Mouse (Mus musculus) heart, adult 9 months (tissue): ENCODE measurements around the gene Lonp2.

ENCODE experiments used
- DNase-seq, 2 experiments: peaks; one replicate each; pipeline ENCODE4 v3.0.0; 2022; ENCODE audit warnings: low spot score in 2 of 2

Gene Lonp2

GRCm38 (mm10) chr8:86623911-86624731 lies at the start of gene Lonp2:
Gene Lonp2, plus strand, starts transcription at chr8:86624043.
- peak; percentile 98 for DNase-seq

DNA sequence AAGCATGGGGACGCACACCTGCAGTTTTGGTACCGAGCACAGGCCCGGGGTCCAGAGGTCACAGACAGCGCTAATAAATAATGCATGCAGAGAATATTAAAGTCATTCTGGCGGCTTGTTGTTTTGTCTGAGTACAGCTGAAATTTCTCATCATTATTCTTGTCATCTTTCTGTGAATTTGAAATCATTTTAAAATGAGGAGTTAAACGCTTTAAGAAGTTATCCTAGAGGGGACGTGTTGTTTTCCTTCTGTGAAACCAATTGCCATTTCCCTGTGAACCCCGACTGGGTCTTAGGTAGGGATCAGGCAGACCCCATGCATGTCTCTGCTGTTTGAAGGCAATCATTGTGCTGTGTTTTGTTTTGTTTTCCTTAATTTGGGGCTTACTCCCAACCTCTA lies 46.3 kb upstream of the Lonp2 start:
- DNase-seq: no peak

DNA sequence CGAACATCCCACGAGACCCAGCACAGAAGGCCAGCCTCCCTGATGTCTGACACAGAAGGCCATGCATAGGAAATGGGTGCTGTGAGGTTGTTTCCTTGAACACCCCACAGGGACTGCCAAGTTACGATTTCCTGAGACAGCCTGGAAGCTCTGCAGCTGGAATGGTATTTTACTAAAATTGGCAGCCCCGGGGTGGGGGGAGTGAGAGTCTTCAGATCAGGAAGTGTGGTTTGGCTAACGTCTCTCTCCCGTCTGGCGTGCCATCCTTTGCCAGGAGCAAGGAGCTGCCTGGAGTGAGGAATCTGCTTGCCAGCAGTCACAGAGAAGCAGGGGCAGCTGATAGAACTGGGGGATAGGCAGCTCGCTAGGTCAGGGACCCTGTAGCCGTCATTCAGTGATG lies 45.8 kb upstream of the Lonp2 start:
- DNase-seq: peak; percentile 49 to 69

GRCm38 (mm10) chr8:86578693-86579092 lies 45.1 kb upstream of the Lonp2 start:
- no peak for DNase-seq

GRCm38 (mm10) chr8:86580458-86580857 lies 43.4 kb upstream of the Lonp2 start, which contains the start of gene Abcc12:
Gene Abcc12, minus strand, starts transcription at chr8:86580686.
- DNase-seq: no peak

- no peak for DNase-seq
Observed at GRCm38 (mm10) chr8:86581921-86582331, 41.9 kb upstream of the Lonp2 start.

DNA sequence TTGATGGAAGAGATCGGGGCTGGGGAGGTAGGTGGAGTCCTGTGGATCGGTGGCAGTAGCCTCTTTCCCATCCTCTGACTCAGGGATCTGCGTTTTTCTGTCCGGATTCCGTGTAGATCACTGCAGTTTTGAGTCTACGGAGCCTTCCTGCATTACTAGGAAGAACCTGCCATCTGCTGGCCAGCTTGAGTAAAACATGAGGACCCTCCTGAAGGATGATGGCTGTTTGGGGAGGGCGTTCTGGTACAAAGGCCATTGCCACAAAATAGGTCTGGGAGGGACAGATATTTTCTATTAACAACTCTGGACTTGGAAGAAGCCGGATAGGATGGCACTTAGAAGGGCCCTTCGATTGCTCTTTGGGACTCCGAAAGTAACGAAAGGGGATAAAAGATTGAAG lies 38.7 kb upstream of the Lonp2 start:
- peak; percentile 61 to 79 for DNase-seq

- DNase-seq: peak; percentile 38 to 68
Observed at GRCm38 (mm10) chr8:86585532-86585931, 38.3 kb upstream of the Lonp2 start.

GRCm38 (mm10) chr8:86586058-86586457 lies 37.8 kb upstream of the Lonp2 start:
- no peak for DNase-seq

- no peak for DNase-seq
Observed at GRCm38 (mm10) chr8:86586642-86587041, 37.2 kb upstream of the Lonp2 start.

GRCm38 (mm10) chr8:86588338-86588737 lies 35.5 kb upstream of the Lonp2 start:
- DNase-seq: no peak

GRCm38 (mm10) chr8:86593099-86593498 lies 30.7 kb upstream of the Lonp2 start:
- no peak for DNase-seq

- DNase-seq: no peak
Observed at GRCm38 (mm10) chr8:86594159-86594796, 29.6 kb upstream of the Lonp2 start.

GRCm38 (mm10) chr8:86595671-86596070 lies 28.2 kb upstream of the Lonp2 start:
- no peak for DNase-seq

- DNase-seq: no peak
Observed at GRCm38 (mm10) chr8:86597681-86598080, 26.2 kb upstream of the Lonp2 start.

GRCm38 (mm10) chr8:86599299-86599698 lies 24.5 kb upstream of the Lonp2 start:
- no peak for DNase-seq

DNA sequence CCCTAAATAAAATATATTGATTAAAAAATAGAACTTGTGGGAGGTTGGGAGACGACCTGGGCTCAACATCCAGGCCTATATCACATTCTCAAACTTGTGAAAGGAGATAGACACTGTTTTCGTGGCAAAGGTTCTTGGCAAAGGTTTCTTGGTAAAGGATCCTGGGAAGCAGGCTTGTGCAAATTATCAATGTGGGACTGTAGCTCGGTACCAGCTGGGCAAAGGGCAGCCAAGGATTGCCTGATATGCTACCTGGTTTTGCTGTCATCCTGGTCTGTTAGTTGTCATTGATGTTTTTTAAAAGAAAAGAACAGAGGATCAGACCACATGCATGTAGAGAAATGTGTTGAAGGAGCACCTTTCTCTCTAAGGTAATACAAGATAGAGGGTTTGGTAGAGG lies 23.5 kb upstream of the Lonp2 start:
- no peak for DNase-seq

DNA sequence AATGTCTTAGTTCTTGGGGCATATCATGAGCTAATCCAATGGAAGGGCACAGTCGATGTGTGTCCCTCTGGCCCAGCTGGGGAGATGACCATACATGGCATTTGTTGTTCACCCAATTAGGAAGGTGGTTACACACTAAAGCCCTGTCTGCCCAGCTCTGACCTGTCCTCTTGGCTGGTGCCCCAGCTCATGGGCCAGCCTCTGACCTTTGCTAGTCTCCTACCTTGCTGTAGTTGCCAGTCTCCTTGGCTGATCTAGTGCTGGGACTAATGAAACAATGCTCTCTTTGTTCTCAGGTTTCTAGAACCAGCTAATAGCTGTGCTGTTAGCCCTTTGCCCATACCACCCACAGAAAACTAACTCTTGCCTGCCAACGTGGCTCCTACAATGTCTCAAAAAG lies 20.7 kb upstream of the Lonp2 start:
- DNase-seq: no peak

GRCm38 (mm10) chr8:86604676-86605075 lies 19.2 kb upstream of the Lonp2 start:
- DNase-seq: no peak

DNA sequence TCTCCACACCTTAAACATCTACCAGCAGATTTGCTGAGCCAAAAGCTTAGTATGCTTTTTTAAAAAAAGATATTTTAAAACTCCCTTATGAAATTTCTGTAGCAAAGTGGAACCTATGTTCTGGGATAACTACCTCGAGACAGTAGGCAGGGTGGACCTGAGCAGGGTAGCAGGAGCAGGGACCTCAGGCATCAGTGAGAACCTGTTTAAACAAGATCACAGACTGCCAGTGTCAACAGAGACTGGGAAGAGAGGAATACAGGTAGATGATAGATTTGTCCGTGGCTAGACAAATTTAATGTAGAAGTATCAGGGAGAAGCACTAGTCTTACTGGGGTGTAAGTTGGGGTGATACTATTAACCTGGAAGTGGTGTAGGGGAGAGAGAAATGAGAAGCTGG lies 10.0 kb upstream of the Lonp2 start:
- DNase-seq: no peak

DNA sequence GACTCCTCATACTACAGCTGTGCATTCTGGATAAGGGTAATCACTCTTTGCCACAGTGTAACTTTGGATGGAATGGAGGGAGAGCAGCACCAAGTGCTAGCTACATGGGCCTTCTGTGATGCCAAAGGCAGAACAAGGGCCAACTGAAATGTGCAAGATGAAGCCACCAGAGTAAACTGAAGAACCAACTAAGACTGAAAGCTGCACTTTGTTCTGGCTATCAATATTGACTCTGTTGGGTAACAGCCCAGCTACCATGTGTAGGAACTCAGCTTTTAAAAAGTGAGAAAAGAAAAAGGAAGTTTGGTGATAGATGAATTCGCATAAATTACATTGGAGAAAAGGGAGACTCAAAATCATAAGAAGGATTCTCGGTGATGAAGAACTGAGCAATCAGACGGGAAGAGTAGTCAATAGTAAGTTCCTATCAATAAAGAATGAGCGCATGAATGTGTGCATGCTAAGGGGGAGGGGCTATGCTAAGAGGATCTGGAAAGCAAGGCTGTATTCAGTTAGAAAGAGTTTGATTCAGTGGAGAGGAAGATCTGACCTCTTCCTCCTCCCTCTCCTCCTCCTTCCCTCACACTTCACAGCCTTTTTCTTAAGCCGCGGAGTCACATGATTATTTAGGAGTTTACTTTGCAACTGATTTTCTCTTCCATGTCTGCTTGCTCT lies 8.6 kb upstream of the Lonp2 start:
- DNase-seq: no peak

GRCm38 (mm10) chr8:86617759-86618387 lies 6.0 kb upstream of the Lonp2 start:
- no peak for DNase-seq
